In genomic region chr2:115090430-115091175, GRCm38 (mm10) we compare ENCODE assay signal across 12 mouse cellular contexts.
A peak's percentile ranks its signal among the peaks of the same experiment; 100 is the strongest.
DNase-seq lines count a peak whose midpoint lies in the region; ATAC-seq and TF ChIP-seq lines count a peak whose summit lies in the region.
"Had no signal": no experiment of that assay in that cellular context is flagged by ENCODE, and none has a peak within 500 bp of the region (broad histone marks: within the 10 kb centered on the region; RNA-seq: fewer than 3 reads in every experiment).

No protein-coding gene starts in this region.

- H3K4me3 ChIP-seq in limb, embryonic 14.5 days (replicated peaks; ENCODE audit: low read length), result no peak overlapping the region
- no peak overlapping the region for H3K4me3 ChIP-seq in limb, embryonic 10.5 days
- H3K4me3 ChIP-seq in embryonic fibroblast, embryonic 13.5 days (ENCODE audit: insufficient read depth, low read length), result no peak overlapping the region
- H3K4me3 ChIP-seq: hindbrain, embryonic 15.5 days had no signal

- intact Hi-C loops in heart, postnatal 36 days (cut with DNase I), result no loop called here

- H3K4me1 ChIP-seq in limb, embryonic 14.5 days (ENCODE audit: control insufficient read depth, insufficient read depth, low read length), result peaks cover 17% of the 10 kb centered on the region
- peaks cover 13% of the 10 kb centered on the region for H3K4me1 ChIP-seq in limb, embryonic 10.5 days
- no peaks in the 10 kb centered on the region; the same call in none of the 2 replicates for H3K4me1 ChIP-seq in embryonic fibroblast, embryonic 13.5 days (ENCODE audit: control insufficient read depth, insufficient read depth, low read length)
- H3K4me1 ChIP-seq: hindbrain, embryonic 15.5 days had no signal

- no peak for TF ChIP-seq POLR2A in limb, embryonic 14.5 days (IDR thresholded peaks at IDR 0.05; ENCODE audit: borderline replicate concordance, extremely low read depth, insufficient read depth, insufficient read length)
- TF ChIP-seq POLR2A in embryonic fibroblast, embryonic 13.5 days (IDR thresholded peaks at IDR 0.05; ENCODE audit: low read depth, low read length), result no peak

- peak; percentile 21 for DNase-seq in adrenal gland, adult 2 months
- no peak for DNase-seq in adrenal gland, postnatal 10 days
- DNase-seq in limb, embryonic 14.5 days (ENCODE audit: low spot score), result peak; percentile 64
- DNase-seq in limb, embryonic 10.5 days (ENCODE audit: low spot score), result no peak
- DNase-seq in kidney, postnatal 14 days, result peak; percentile 51
- DNase-seq in ovary, postnatal 10 days (ENCODE audit: low spot score), result no peak
- DNase-seq in heart, postnatal 36 days, result no peak
- DNase-seq: adrenal gland, adult 8-10 months; gastrocnemius, postnatal 36 days had no signal

- no peak overlapping the region for H3K27ac ChIP-seq in limb, embryonic 14.5 days (replicated peaks; ENCODE audit: low read depth, low read length)
- H3K27ac ChIP-seq in limb, embryonic 10.5 days, result no peak overlapping the region
- peak overlapping the region; percentile 59 for H3K27ac ChIP-seq in embryonic fibroblast, embryonic 13.5 days (ENCODE audit: insufficient read depth, low read length)
- H3K27ac ChIP-seq: hindbrain, embryonic 15.5 days; liver, embryonic 14.5 days had no signal

- H3K9me3 ChIP-seq in limb, embryonic 14.5 days (ENCODE audit: control insufficient read depth, low read length), result no peaks in the 10 kb centered on the region
- H3K9me3 ChIP-seq in limb, embryonic 10.5 days (replicated peaks), result no peaks in the 10 kb centered on the region
- H3K9me3 ChIP-seq: hindbrain, embryonic 15.5 days had no signal

- H3K27me3 ChIP-seq in limb, embryonic 14.5 days (ENCODE audit: control insufficient read depth, insufficient read depth, low read length), result peaks cover 28% of the 10 kb centered on the region
- peaks cover 57% of the 10 kb centered on the region for H3K27me3 ChIP-seq in limb, embryonic 10.5 days (ENCODE audit: low read depth, poor library complexity, severe bottlenecking)
- H3K27me3 ChIP-seq: hindbrain, embryonic 15.5 days had no signal

- no peak overlapping the region for H3K4me2 ChIP-seq in limb, embryonic 14.5 days (replicated peaks; ENCODE audit: low read depth, low read length, severe bottlenecking)
- H3K4me2 ChIP-seq: hindbrain, embryonic 15.5 days had no signal

- ATAC-seq in limb, embryonic 14.5 days (ENCODE audit: low FRiP score, low read depth), result no peak

- H3K9ac ChIP-seq in limb, embryonic 14.5 days (ENCODE audit: low read depth, low read length, severe bottlenecking), result no peak overlapping the region
- H3K9ac ChIP-seq: hindbrain, embryonic 15.5 days; liver, embryonic 14.5 days had no signal

- TF ChIP-seq CTCF in embryonic fibroblast, embryonic 13.5 days (IDR thresholded peaks at IDR 0.05; ENCODE audit: borderline replicate concordance, insufficient read depth, low read length), result no peak

- H3K36me3 ChIP-seq in limb, embryonic 14.5 days (ENCODE audit: control insufficient read depth, insufficient read depth, low read length), result no peaks in the 10 kb centered on the region
- H3K36me3 ChIP-seq in limb, embryonic 10.5 days, result no peaks in the 10 kb centered on the region
- H3K36me3 ChIP-seq: hindbrain, embryonic 15.5 days had no signal

- 26% methylated on average over 12 of the region's 12 CpGs for WGBS in limb, embryonic 14.5 days
- 37% methylated on average over 12 of the region's 12 CpGs for WGBS in limb, embryonic 10.5 days

Comparison
In these comparisons a context has a peak if more than half of its experiments do, and no peak if none do; other contexts are left out.
1. DNase-seq: peak in adrenal gland, adult 2 months (single experiment), limb, embryonic 14.5 days (single experiment) and kidney, postnatal 14 days (single experiment); none in adrenal gland, postnatal 10 days (single experiment), limb, embryonic 10.5 days (single experiment), ovary, postnatal 10 days (single experiment) and heart, postnatal 36 days (0 of 2).